Mouse (Mus musculus) CH12.LX (cell line): ENCODE results near the gene Eps8.

Experiments used
- CTCF ChIP-seq, 2 experiments: IDR thresholded peaks in 1 of 2; conservative IDR thresholded peaks in 1 of 2; 2 replicates each; pipeline ENCODE4 v1.5.1; 2011 to 2012; ENCODE audit warnings: low read depth in 2 of 2, low read length in 2 of 2, improper control_type of control experiment in 1 of 2, inconsistent platforms in 1 of 2, mild to moderate bottlenecking in 1 of 2, moderate library complexity in 1 of 2
- KAT2A ChIP-seq: IDR thresholded peaks from 2 replicates; pipeline ENCODE4 v1.6.1; 2012; ENCODE audit warnings: low read length, improper control_type of control experiment, inconsistent platforms; ENCODE audit not compliant: insufficient replicate concordance
- POLR2A ChIP-seq: IDR thresholded peaks from 2 replicates; pipeline ENCODE4 v1.6.1; 2011; ENCODE audit warnings: low read depth, mild to moderate bottlenecking, improper control_type of control experiment, low read length
- POLR2AphosphoS2 ChIP-seq: IDR thresholded peaks from 2 replicates; pipeline ENCODE4 v1.6.1; 2011; ENCODE audit warnings: low read depth, low read length, improper control_type of control experiment

DNA sequence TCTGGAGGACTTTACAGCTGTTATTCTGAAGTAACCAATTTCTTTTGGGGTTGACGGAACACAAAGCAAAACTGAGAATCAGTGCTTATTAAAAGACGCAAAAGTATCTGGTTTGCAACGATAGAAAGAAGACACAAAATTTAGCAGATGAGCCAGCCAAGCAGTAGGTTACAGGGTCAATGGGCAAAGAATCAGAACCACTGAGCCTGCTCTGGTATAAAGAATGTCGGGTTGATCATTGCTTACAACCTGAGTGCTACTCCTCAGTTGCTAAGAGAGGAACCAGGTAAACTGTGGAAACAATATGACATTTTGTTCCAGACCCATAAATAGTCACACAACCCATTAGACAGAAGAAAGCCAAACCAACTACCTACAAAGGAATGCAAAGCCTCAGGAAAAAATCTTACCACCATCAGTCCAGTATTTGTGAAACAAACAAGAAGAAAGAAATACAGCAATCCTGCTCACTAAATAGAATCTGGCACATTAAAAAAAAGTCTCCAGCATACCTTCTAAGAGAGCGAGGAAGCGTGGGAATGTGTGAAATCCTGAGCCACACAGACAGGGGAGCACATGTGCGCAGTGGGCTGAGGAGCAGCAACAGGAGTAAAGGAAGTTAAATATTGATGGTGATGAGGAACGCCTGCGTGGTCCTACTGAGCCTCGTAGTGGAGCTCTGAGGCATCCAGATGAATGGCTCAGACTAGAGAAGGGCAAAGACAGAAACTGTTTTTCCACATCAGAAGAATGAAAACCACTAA, 66.0 kb downstream of the Eps8 start:
- TF ChIP-seq POLR2A = no peak
- no peak for TF ChIP-seq POLR2AphosphoS2
- no peak for TF ChIP-seq KAT2A
- no peak for TF ChIP-seq CTCF (conservative IDR thresholded peaks at IDR 0.05 in 1 of 2, IDR thresholded peaks at IDR 0.05 in 1 of 2; ENCODE audit: low read depth in 2 of 2, low read length in 2 of 2)
